26 mouse cellular contexts compared by ENCODE assay signal in the genomic region with DNA sequence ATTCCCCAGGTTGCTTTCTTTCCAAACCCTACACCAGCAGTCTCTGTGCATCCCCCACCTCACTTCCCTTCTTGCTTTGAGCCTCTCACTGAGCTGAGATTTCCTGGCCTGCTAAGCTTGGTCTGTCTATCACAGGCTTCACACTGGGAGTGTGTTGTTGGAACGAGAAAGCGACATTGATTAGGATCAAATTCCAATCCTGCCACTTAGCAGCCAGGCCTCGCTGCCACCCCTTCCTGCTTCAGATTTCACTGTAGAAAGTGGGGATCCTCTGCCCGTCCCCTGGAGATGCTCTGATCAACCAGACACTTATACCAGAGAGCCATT.
DNase-seq lines count a peak whose midpoint lies in the region; ATAC-seq and TF ChIP-seq lines count a peak whose summit lies in the region.
"Had no signal": no experiment of that assay in that cellular context is flagged by ENCODE, and none has a peak within 500 bp of the region (broad histone marks: within the 10 kb centered on the region; RNA-seq: fewer than 3 reads in every experiment).

No protein-coding gene starts in this region.

- no peaks in the 10 kb centered on the region for H3K27me3 ChIP-seq in forebrain, postnatal 0 days (ENCODE audit: insufficient read depth, low read length)
- H3K27me3 ChIP-seq in forebrain, embryonic 15.5 days: no peaks in the 10 kb centered on the region
- H3K27me3 ChIP-seq in kidney, embryonic 16.5 days (ENCODE audit: insufficient read depth, low read length): no peaks in the 10 kb centered on the region
- peaks cover 29% of the 10 kb centered on the region for H3K27me3 ChIP-seq in embryonic facial prominence, embryonic 10.5 days (replicated peaks; ENCODE audit: low read depth, poor library complexity, severe bottlenecking)
- H3K27me3 ChIP-seq in embryonic facial prominence, embryonic 14.5 days (replicated peaks; ENCODE audit: control insufficient read depth, insufficient read depth, low read length): no peaks in the 10 kb centered on the region
- H3K27me3 ChIP-seq: embryonic facial prominence, embryonic 15.5 days; midbrain, embryonic 15.5 days had no signal

- DNase-seq in forebrain, postnatal 0 days: no peak
- no peak for DNase-seq in kidney, adult 11 months
- no peak for DNase-seq in embryonic facial prominence, embryonic 10.5 days (ENCODE audit: low spot score)
- no peak for DNase-seq in embryonic facial prominence, embryonic 14.5 days (ENCODE audit: low spot score)
- no peak for DNase-seq in right cerebral cortex, postnatal 4 days
- DNase-seq: adrenal gland, postnatal 25 days; B cell, adult 2 months; cerebellum, adult 18-20 months; cerebellum, postnatal 10 days; gastrocnemius, postnatal 10 days; heart, postnatal 36 days; lung, adult 2 months; lung, postnatal 10 days; right cerebral cortex, postnatal 25 days; spleen, adult 18-20 months; thymus, postnatal 14 days had no signal

- TF ChIP-seq CTCF in forebrain, postnatal 0 days (IDR thresholded peaks at IDR 0.05; ENCODE audit: low read depth): no peak

- peak; percentile 60; the same call in 1 of the 2 replicates for ATAC-seq in forebrain, postnatal 0 days
- ATAC-seq in forebrain, embryonic 15.5 days (replicated peaks): no peak
- no peak for ATAC-seq in kidney, embryonic 16.5 days (ENCODE audit: low FRiP score, low TSS enrichment)
- ATAC-seq in embryonic facial prominence, embryonic 14.5 days (ENCODE audit: low read depth): 0 out of 2 replicates have a peak, but pooled peaks have one; percentile 30
- ATAC-seq: intestine, postnatal 0 days; midbrain, embryonic 15.5 days had no signal

- H3K36me3 ChIP-seq in forebrain, postnatal 0 days (ENCODE audit: insufficient read depth): no peaks in the 10 kb centered on the region
- H3K36me3 ChIP-seq in forebrain, embryonic 15.5 days: no peaks in the 10 kb centered on the region
- no peaks in the 10 kb centered on the region for H3K36me3 ChIP-seq in kidney, embryonic 16.5 days (ENCODE audit: insufficient read depth, low read length)
- H3K36me3 ChIP-seq in embryonic facial prominence, embryonic 10.5 days (replicated peaks): no peaks in the 10 kb centered on the region
- H3K36me3 ChIP-seq in embryonic facial prominence, embryonic 14.5 days (ENCODE audit: control insufficient read depth, insufficient read depth, low read length): no peaks in the 10 kb centered on the region
- H3K36me3 ChIP-seq: embryonic facial prominence, embryonic 15.5 days; heart, embryonic 15.5 days; hindbrain, embryonic 13.5 days; midbrain, embryonic 15.5 days had no signal

- H3K9ac ChIP-seq in forebrain, postnatal 0 days: no peak overlapping the region
- no peak overlapping the region for H3K9ac ChIP-seq in forebrain, embryonic 15.5 days (replicated peaks)
- peak overlapping the region; percentile 38; the same call in 1 of the 2 replicates for H3K9ac ChIP-seq in kidney, embryonic 16.5 days (replicated peaks; ENCODE audit: low read length)
- H3K9ac ChIP-seq in embryonic facial prominence, embryonic 14.5 days (ENCODE audit: low read depth, low read length): no peak overlapping the region
- H3K9ac ChIP-seq: embryonic facial prominence, embryonic 15.5 days; heart, embryonic 15.5 days; hindbrain, embryonic 13.5 days; liver, embryonic 14.5 days; midbrain, embryonic 15.5 days had no signal

- H3K9me3 ChIP-seq in forebrain, postnatal 0 days (ENCODE audit: low read length): no peaks in the 10 kb centered on the region
- H3K9me3 ChIP-seq in forebrain, embryonic 15.5 days: no peaks in the 10 kb centered on the region
- no peaks in the 10 kb centered on the region for H3K9me3 ChIP-seq in kidney, embryonic 16.5 days (ENCODE audit: low read length)
- H3K9me3 ChIP-seq in embryonic facial prominence, embryonic 10.5 days: no peaks in the 10 kb centered on the region
- H3K9me3 ChIP-seq in embryonic facial prominence, embryonic 14.5 days (ENCODE audit: control insufficient read depth, low read length): no peaks in the 10 kb centered on the region
- H3K9me3 ChIP-seq: embryonic facial prominence, embryonic 15.5 days; heart, embryonic 15.5 days; hindbrain, embryonic 13.5 days; midbrain, embryonic 15.5 days had no signal

- H3K4me2 ChIP-seq in forebrain, postnatal 0 days (ENCODE audit: low read depth): no peak overlapping the region
- no peak overlapping the region for H3K4me2 ChIP-seq in forebrain, embryonic 15.5 days (replicated peaks)
- H3K4me2 ChIP-seq in kidney, embryonic 16.5 days (replicated peaks; ENCODE audit: low read depth, low read length): no peak overlapping the region
- no peak overlapping the region for H3K4me2 ChIP-seq in embryonic facial prominence, embryonic 14.5 days (ENCODE audit: low read depth, low read length)
- H3K4me2 ChIP-seq: embryonic facial prominence, embryonic 15.5 days; heart, embryonic 15.5 days; hindbrain, embryonic 13.5 days; midbrain, embryonic 15.5 days had no signal

- H3K4me1 ChIP-seq in forebrain, postnatal 0 days (ENCODE audit: insufficient read depth): no peaks in the 10 kb centered on the region
- peaks cover 4% of the 10 kb centered on the region; the same call in 1 of the 2 replicates for H3K4me1 ChIP-seq in forebrain, embryonic 15.5 days
- peaks cover 55% of the 10 kb centered on the region for H3K4me1 ChIP-seq in kidney, embryonic 16.5 days (ENCODE audit: insufficient read depth, low read length)
- H3K4me1 ChIP-seq in embryonic facial prominence, embryonic 10.5 days: peaks cover 61% of the 10 kb centered on the region
- no peaks in the 10 kb centered on the region for H3K4me1 ChIP-seq in embryonic facial prominence, embryonic 14.5 days (ENCODE audit: control insufficient read depth, insufficient read depth, low read length)
- H3K4me1 ChIP-seq: midbrain, embryonic 15.5 days had no signal

- no peak overlapping the region for H3K4me3 ChIP-seq in forebrain, postnatal 0 days (ENCODE audit: low read depth, low read length)
- no peak overlapping the region for H3K4me3 ChIP-seq in forebrain, embryonic 15.5 days
- H3K4me3 ChIP-seq in kidney, embryonic 16.5 days (ENCODE audit: low read length): no peak overlapping the region
- no peak overlapping the region for H3K4me3 ChIP-seq in embryonic facial prominence, embryonic 10.5 days
- no peak overlapping the region for H3K4me3 ChIP-seq in embryonic facial prominence, embryonic 14.5 days (ENCODE audit: low read depth, low read length)
- H3K4me3 ChIP-seq: embryonic facial prominence, embryonic 15.5 days; heart, embryonic 15.5 days; hindbrain, embryonic 13.5 days; layer of hippocampus, adult 2 months; midbrain, embryonic 15.5 days had no signal

- WGBS in forebrain, postnatal 0 days: 28% methylated on average over 4 of the region's 4 CpGs
- 22% methylated on average over 4 of the region's 4 CpGs for WGBS in forebrain, embryonic 15.5 days
- WGBS in kidney, embryonic 16.5 days: 38% methylated on average over 4 of the region's 4 CpGs
- WGBS in embryonic facial prominence, embryonic 10.5 days: 13% methylated on average over 4 of the region's 4 CpGs
- WGBS in embryonic facial prominence, embryonic 14.5 days: 21% methylated on average over 4 of the region's 4 CpGs

- no peak overlapping the region for H3K27ac ChIP-seq in forebrain, postnatal 0 days (ENCODE audit: low read depth, low read length)
- no peak overlapping the region for H3K27ac ChIP-seq in forebrain, embryonic 15.5 days (replicated peaks)
- H3K27ac ChIP-seq in kidney, embryonic 16.5 days (ENCODE audit: low read length): peak overlapping the region; percentile 74
- peak overlapping the region; percentile 48; the same call in 1 of the 2 replicates for H3K27ac ChIP-seq in embryonic facial prominence, embryonic 10.5 days (replicated peaks)
- H3K27ac ChIP-seq in embryonic facial prominence, embryonic 14.5 days (replicated peaks; ENCODE audit: low read depth, low read length): no peak overlapping the region
- H3K27ac ChIP-seq: embryonic facial prominence, embryonic 15.5 days; heart, embryonic 15.5 days; hindbrain, embryonic 13.5 days; layer of hippocampus, adult 2 months; liver, embryonic 14.5 days; macrophage; midbrain, embryonic 15.5 days had no signal

Comparison
In these comparisons a context has a peak if more than half of its experiments do, and no peak if none do; other contexts are left out.
1. ATAC-seq: peak in forebrain, postnatal 0 days (single experiment) and embryonic facial prominence, embryonic 14.5 days (single experiment); none in forebrain, embryonic 15.5 days (single experiment) and kidney, embryonic 16.5 days (single experiment).
2. H3K27ac ChIP-seq: peak in kidney, embryonic 16.5 days (single experiment) and embryonic facial prominence, embryonic 10.5 days (single experiment); none in forebrain, postnatal 0 days (single experiment), forebrain, embryonic 15.5 days (single experiment) and embryonic facial prominence, embryonic 14.5 days (single experiment).